Mouse (Mus musculus) forebrain, postnatal 0 days (tissue): Measurements from ENCODE around the gene Zfp646. TPM values are rescaled to one million over a fixed set of nuclear protein-coding genes. Genes with fewer than 3 reads are reported as not detected.

Experiments
- ATAC-seq: fragments of 200-750 bp; cut with Nextera tagmentation; 2 replicates; pipeline ENCODE4 v1.8.0; 2017; ENCODE audit warnings: mild to moderate bottlenecking, moderate library complexity
- DNase-seq: peaks from one replicate; pipeline ENCODE4 v3.0.0-alpha.2; 2015
- H3K27ac ChIP-seq: fragments of 300-500 bp; sonication (generic); 2 replicates; pipeline ENCODE4 v1.5.1; 2014; ENCODE audit warnings: low read depth, mild to moderate bottlenecking, antibody characterized with exemption, low read length, moderate library complexity, mixed read lengths
- H3K27me3 ChIP-seq: fragments of 300-500 bp; sonication (generic); 2 replicates; pipeline ENCODE4 v1.6.1; 2014; ENCODE audit warnings: mild to moderate bottlenecking, low read length, mixed read lengths; ENCODE audit not compliant: insufficient read depth
- H3K36me3 ChIP-seq: fragments of 300-500 bp; sonication (generic); 2 replicates; pipeline ENCODE4 v1.6.1; 2014; ENCODE audit warnings: mild to moderate bottlenecking, moderate library complexity; ENCODE audit not compliant: insufficient read depth
- H3K4me1 ChIP-seq: fragments of 300-500 bp; sonication (generic); 2 replicates; pipeline ENCODE4 v1.6.1; 2014; ENCODE audit warnings: antibody characterized with exemption; ENCODE audit not compliant: insufficient read depth
- H3K4me2 ChIP-seq: fragments of 300-500 bp; sonication (generic); 2 replicates; pipeline ENCODE4 v1.6.1; 2014; ENCODE audit warnings: low read depth, mild to moderate bottlenecking, moderate library complexity
- H3K4me3 ChIP-seq: fragments of 300-500 bp; sonication (generic); 2 replicates; pipeline ENCODE4 v1.5.1; 2014; ENCODE audit warnings: low read depth, low read length, mixed read lengths
- H3K9ac ChIP-seq: fragments of 300-500 bp; sonication (generic); 2 replicates; pipeline ENCODE4 v1.6.1; 2014; ENCODE audit warnings: mild to moderate bottlenecking
- H3K9me3 ChIP-seq: fragments of 300-500 bp; sonication (generic); 2 replicates; pipeline ENCODE4 v1.6.1; 2016; ENCODE audit warnings: low read length
- CTCF ChIP-seq: sonication (generic); IDR thresholded peaks from 2 replicates; pipeline ENCODE4 v1.5.1; 2016; ENCODE audit warnings: antibody characterized with exemption, control low read depth, low read depth
- WGBS: fragments of 180-500 bp; shearing (Covaris S2); extraction: QIAGEN DNeasy Blood & Tissue Kit; methylation state at CpG from one replicate; pipeline ENCODE4 v1.1.7; 2014; 5-methylcytosine and 5-hydroxymethylcytosine counted together
- polyA plus RNA-seq: library from polyadenylated mRNA; unstranded; fragments of >200 nt; fragmentation: Nextera tagmentation; extraction: Ambion mirVana; gene quantifications from 2 replicates; pipeline ENCODE4 v1.2.1, GENCODE M21; 2015
- total RNA-seq: library from RNA; depleted of rRNA; stranded (reverse); fragments of >200 nt; gene quantifications from 2 replicates; pipeline ENCODE4 v1.2.3, GENCODE M21; 2014

The Zfp646 gene
- total and polyA plus RNA-seq, 2 experiments from 2014 or later = 4.2 to 37.7 TPM

DNA sequence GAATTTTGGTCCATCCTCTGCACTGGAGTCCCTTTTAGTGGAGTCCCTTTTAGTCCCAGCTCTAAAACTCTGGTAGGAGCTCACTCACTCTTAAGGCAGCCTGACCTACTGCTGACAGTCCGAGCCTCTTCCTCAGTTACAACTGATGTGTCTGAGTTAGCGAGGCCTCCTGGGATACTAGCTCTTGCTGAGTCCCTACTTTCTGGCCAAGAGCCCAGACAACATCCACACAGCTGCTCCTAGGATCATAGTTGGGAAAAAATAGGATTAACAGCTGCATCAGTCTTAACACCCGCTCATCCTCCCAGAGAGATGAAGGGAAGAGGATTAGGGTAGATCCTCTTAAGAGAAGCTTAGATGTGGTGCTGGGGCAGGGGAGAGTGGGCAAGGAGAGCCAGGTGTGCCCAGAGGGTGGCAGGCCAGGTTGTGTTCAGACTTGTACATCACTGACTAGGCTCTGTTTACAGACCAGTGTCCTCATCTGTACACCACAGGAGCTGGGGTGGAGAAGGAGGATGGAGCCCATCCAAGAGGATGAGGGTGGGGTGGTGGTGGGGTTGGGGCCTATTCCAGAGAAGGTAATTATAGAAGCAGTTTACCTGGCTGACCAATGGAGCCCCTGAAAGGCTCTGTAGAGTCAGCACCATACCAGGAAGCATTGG, 6.7 kb upstream of the Zfp646 start:
- Histone ChIP-seq H3K27ac (0 out of 2 replicates have a peak overlapping the region, but pooled peaks have one; percentile 10), H3K4me3 (no peak overlapping the region), H3K27me3 (no peaks in the 10 kb centered on the region), H3K4me2 (no peak overlapping the region), H3K4me1 (peaks cover 8% of the 10 kb centered on the region), H3K9me3 (no peaks in the 10 kb centered on the region), H3K9ac (no peak overlapping the region), H3K36me3 (peaks cover 37% of the 10 kb centered on the region)
- 61% methylated on average over 3 of the region's 3 CpGs for WGBS
- DNase-seq = peak; percentile 10
- no peak for TF ChIP-seq CTCF
- ATAC-seq = peak; percentile 25; the same call in 1 of the 2 replicates

DNA sequence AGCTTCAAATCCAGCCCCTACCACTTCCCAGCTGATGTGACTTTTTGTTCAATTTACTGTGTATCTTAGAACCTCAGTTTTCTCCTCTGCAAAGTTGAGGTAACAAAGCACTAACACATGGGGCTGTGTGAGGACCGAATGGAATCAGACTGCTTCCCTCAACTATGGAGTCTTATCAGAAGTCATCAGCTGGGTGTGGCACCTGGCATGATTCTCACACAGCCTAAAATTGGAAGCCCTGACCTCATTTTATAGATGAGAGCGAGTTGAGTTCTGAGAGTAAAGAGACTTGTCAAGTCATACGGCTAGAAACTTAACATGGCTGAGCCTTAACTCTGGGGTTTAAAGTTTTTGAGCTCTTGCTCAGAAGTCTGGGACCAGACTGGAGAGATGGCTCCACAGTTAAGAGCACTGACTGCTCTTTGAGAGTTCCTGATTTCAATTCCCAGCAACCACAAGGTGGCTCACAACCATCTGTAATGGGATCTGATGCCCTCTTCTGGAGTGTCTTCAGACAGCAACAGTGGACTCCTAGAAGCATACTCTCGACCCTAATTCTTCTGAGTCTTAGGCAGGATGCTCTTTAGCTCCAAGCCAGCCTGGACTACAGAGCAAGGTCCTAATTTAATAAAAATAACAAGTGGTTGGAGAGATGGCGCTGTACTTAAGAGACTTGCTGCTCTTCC, 5.7 kb upstream of the Zfp646 start:
- Histone ChIP-seq H3K9me3 (no peaks in the 10 kb centered on the region), H3K4me3 (no peak overlapping the region), H3K36me3 (peaks cover 31% of the 10 kb centered on the region), H3K9ac (no peak overlapping the region), H3K27ac (no peak overlapping the region), H3K4me2 (no peak overlapping the region), H3K4me1 (peaks cover 12% of the 10 kb centered on the region), H3K27me3 (no peaks in the 10 kb centered on the region)
- DNase-seq (no peak), ATAC-seq (no peak)
- TF ChIP-seq CTCF = peak; percentile 50
- 82% methylated on average over 5 of the region's 5 CpGs for WGBS

DNA sequence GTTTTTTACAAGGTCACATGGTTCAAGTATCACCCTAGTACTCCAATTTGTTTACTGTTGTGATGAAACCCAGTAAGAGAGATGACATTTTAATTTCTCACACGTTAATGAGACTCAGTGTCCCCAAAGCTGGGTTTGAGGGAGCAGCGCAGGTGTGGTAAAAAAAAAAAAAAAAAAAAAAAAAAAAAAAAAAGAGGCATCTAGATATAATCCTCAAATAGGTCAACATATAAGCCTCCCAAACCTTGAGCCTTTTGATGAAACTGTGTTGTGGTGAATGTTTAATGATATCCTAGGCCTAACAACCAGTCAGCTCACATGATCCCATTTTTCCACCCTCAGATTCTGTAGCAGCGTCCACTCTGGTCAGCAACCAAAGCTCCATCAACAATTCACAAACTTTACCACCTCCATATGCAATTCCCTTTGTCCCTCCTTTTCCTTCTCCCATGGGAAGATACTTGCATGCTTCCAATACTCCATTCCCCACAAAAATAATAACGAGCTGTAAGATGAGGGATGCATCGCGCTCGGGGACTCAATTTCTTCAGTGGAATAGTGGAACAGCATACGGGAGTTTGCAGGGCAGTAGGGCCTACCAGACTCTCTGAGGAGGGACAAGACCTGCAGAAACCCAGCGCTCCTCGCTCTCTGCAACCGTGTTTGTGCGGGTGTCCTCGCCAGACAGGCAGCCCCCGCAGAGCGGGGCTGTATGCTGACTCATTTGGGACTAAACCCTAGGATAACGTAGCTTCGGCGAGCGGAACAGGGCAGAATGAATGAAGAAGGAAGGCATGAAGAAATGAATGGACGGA, 1.0 kb upstream of the Zfp646 start:
- Histone ChIP-seq H3K36me3 (peaks cover 21% of the 10 kb centered on the region), H3K4me3 (peak overlapping the region; percentile 98), H3K27me3 (no peaks in the 10 kb centered on the region), H3K4me2 (peak overlapping the region; percentile 66), H3K27ac (peak overlapping the region; percentile 99), H3K9me3 (no peaks in the 10 kb centered on the region), H3K4me1 (peaks cover 12% of the 10 kb centered on the region), H3K9ac (peak overlapping the region; percentile 97)
- no peak for TF ChIP-seq CTCF
- DNase-seq (no peak), ATAC-seq (peak; percentile 21)
- WGBS = 5% methylated on average over 20 of the region's 20 CpGs

DNA sequence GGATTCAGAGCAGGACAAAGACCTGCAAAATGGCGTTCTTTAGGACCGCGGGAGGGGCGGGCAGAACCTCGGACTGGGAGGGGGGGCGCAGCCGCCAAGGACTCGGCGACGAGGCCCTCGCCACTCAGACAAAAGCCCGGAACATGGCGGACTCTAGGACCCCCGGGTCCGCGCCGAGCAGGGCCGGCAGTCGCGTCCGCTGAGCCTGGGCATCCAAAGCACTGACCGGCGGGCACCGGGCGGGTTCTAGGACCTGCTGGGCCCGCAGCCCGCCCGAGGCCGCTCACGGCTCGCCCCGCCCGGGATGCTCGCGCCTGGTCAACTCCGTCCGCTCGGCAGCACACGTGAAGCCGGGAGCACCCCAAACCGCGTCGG, 407 bp upstream of the Zfp646 start:
- DNase-seq = peak; percentile 97
- H3K4me1 ChIP-seq = peaks cover 12% of the 10 kb centered on the region
- H3K4me3 ChIP-seq = peak overlapping the region; percentile 98
- no peaks in the 10 kb centered on the region for H3K9me3 ChIP-seq
- H3K36me3 ChIP-seq = peaks cover 25% of the 10 kb centered on the region
- peak overlapping the region; percentile 97 for H3K9ac ChIP-seq
- H3K4me2 ChIP-seq = peak overlapping the region; percentile 66
- 5% methylated on average over 40 of the region's 43 CpGs for WGBS
- H3K27ac ChIP-seq = peak overlapping the region; percentile 99
- peak; percentile 94 for ATAC-seq
- H3K27me3 ChIP-seq = no peaks in the 10 kb centered on the region
- TF ChIP-seq CTCF = no peak

DNA sequence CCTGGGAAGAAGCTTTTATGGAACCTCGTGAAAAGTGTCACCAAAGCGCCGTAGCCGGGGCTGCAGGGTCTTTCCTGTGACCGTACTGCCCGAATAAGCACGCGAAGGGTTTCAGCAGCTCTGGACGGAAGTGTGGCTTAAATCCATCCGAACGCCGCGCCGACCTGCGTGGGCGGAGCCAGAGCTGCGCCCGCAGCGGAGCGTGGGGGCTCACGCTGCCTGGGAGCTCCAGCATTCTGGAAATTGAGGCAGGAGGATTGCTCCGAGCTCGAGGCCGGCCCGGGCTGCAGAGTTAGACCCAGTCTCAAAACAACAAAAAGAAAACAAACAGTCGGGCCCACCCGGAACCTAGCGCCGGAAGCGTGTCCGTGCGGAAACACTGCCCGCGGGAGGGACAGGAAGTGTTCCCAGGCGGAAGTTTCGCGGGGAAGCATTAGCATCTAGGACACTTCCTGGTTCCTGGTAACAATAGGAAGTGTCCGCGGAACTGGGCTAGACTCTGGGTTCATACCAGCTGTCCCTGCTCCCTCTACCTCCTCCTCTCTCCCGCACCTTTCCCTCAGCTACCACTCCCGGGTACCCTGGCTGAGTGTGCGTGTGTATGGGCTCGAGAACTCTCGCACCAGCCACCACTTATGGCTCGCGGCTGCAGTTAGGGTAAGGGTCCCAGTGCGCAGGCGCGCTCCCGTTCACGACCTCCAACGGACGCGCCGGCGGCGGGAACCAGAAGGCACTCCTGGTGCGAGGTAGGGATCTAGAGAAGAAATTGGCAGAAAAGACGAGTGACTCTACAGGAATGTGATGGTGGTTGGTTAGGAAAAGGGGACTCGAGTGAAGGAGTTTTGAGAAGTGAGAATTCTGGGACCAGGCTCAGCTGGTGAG, 687 bp downstream of the Zfp646 start, which contains the start of gene Zfp668:
TSS of gene Zfp668 (minus strand) at position 362 of the 882 bp plus-strand sequence.
- Histone ChIP-seq H3K4me1 (peaks cover 12% of the 10 kb centered on the region), H3K4me3 (peak within 1 kb of the TSS; percentile 98), H3K27ac (peak within 1 kb of the TSS; percentile 99), H3K36me3 (peaks cover 35% of the 10 kb centered on the region), H3K4me2 (peak within 1 kb of the TSS; percentile 66), H3K9ac (peak within 1 kb of the TSS; percentile 97), H3K27me3 (no peaks in the 10 kb centered on the region), H3K9me3 (no peaks in the 10 kb centered on the region)
- peak; percentile 65 for ATAC-seq
- WGBS = 1% methylated on average over 60 of the region's 60 CpGs
- DNase-seq = peak; percentile 96
- no peak for TF ChIP-seq CTCF

DNA sequence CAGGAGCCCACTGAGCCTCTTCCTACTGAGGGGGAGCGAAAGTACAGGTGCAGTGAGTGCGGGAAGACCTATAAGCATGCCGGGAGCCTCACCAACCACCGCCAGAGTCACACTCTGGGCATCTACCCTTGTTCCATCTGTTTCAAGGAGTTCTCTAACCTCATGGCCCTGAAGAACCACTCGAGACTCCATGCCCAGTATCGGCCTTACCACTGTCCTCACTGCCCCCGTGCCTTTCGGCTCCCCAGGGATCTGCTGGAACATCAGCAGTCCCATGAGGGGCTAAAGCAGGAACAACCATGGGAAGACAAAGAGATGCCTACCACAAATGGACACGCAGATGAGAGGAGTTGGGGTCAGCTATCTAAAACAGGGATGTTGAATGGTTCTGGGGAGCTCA, 3.3 kb downstream of the Zfp646 start:
- H3K4me1 ChIP-seq = peaks cover 3% of the 10 kb centered on the region
- no peak for DNase-seq

More for the DNA sequence above, 3.3 kb downstream of the Zfp646 start:
- ATAC-seq = no peak
- Histone ChIP-seq H3K27ac (no peak overlapping the region), H3K4me2 (no peak overlapping the region), H3K4me3 (no peak overlapping the region), H3K27me3 (no peaks in the 10 kb centered on the region), H3K36me3 (peaks cover 61% of the 10 kb centered on the region), H3K9ac (no peak overlapping the region), H3K9me3 (no peaks in the 10 kb centered on the region)
- 98% methylated on average over 9 of the region's 9 CpGs for WGBS
- TF ChIP-seq CTCF = no peak
